Mouse (Mus musculus) monocyte, adult 5-6 weeks (primary cell): ENCODE measurements around the gene Rbm10. TPM values are rescaled to one million over a fixed set of nuclear protein-coding genes. Genes with fewer than 3 reads are reported as not detected.

Experiments
- ATAC-seq: fragments of 153-309, 156-312 bp; replicated peaks from 2 replicates; pipeline ENCODE4 v1.8.0; 2017; ENCODE audit warnings: mild to moderate bottlenecking; ENCODE audit not compliant: low TSS enrichment, insufficient number of reproducible peaks, severe bottlenecking, poor library complexity, low FRiP score
- total RNA-seq: library from RNA; stranded (forward); fragments of 200-1000, 200-491, 200-594 nt; gene quantifications from 3 replicates; pipeline ENCODE4 v1.2.3, GENCODE M21; 2017

Rbm10 gene
- 29.0 to 47.9 TPM (median 33.5 TPM) in 3 replicates for total RNA-seq

GRCm38 (mm10) chrX:20617176-20617902, at the start of gene Rbm10, which contains the start of gene Ndufb11:
Gene Rbm10 (plus strand): TSS chrX:20617503.
Gene Ndufb11 (minus strand): TSS chrX:20617619.
- peak; percentile 97 for ATAC-seq

GRCm38 (mm10) chrX:20571024-20571423, 46.3 kb upstream of the Rbm10 start:
- no peak for ATAC-seq

- no peak for ATAC-seq
Measured at GRCm38 (mm10) chrX:20572683-20573082, 44.6 kb upstream of the Rbm10 start.

- no peak for ATAC-seq
Measured at GRCm38 (mm10) chrX:20573927-20574326, 43.4 kb upstream of the Rbm10 start.

GRCm38 (mm10) chrX:20587968-20588367, 29.3 kb upstream of the Rbm10 start:
- ATAC-seq = no peak

- ATAC-seq = no peak
Measured at GRCm38 (mm10) chrX:20608500-20608899, 8.8 kb upstream of the Rbm10 start.

- 0 out of 2 replicates have a peak, but pooled peaks have one; percentile 5 for ATAC-seq
Measured at GRCm38 (mm10) chrX:20616861-20617175, 485 bp upstream of the Rbm10 start.

GRCm38 (mm10) chrX:20617903-20618399, 648 bp downstream of the Rbm10 start:
- no peak for ATAC-seq

- no peak for ATAC-seq
Measured at GRCm38 (mm10) chrX:20638141-20638540, 20.8 kb downstream of the Rbm10 start.

- no peak for ATAC-seq
Measured at GRCm38 (mm10) chrX:20644780-20645179, 27.5 kb downstream of the Rbm10 start.

GRCm38 (mm10) chrX:20657593-20657992, 40.3 kb downstream of the Rbm10 start:
- ATAC-seq = no peak

- ATAC-seq = peak; percentile 83
Measured at GRCm38 (mm10) chrX:20658026-20658652, 40.8 kb downstream of the Rbm10 start, which contains the start of gene Uba1. Gene Uba1 (plus strand): TSS chrX:20658326.

- ATAC-seq = no peak
Measured at GRCm38 (mm10) chrX:20658891-20659406, 41.6 kb downstream of the Rbm10 start.

- ATAC-seq = no peak
Measured at GRCm38 (mm10) chrX:20662317-20662715, 45.0 kb downstream of the Rbm10 start.

GRCm38 (mm10) chrX:20662716-20663443, 45.6 kb downstream of the Rbm10 start:
- ATAC-seq = peak; percentile 89

- no peak for ATAC-seq
Measured at GRCm38 (mm10) chrX:20663444-20663790, 46.1 kb downstream of the Rbm10 start.

- peak; percentile 90 for ATAC-seq
Measured at GRCm38 (mm10) chrX:20687519-20688067, 70.3 kb downstream of the Rbm10 start, which contains the start of gene Cdk16. Gene Cdk16 (plus strand): TSS chrX:20687954.

GRCm38 (mm10) chrX:20688068-20688547, 70.8 kb downstream of the Rbm10 start:
- peak; percentile 82 for ATAC-seq

GRCm38 (mm10) chrX:20688615-20689014, 71.3 kb downstream of the Rbm10 start:
- peak; percentile 34 for ATAC-seq
